Mouse (Mus musculus): ENCODE measurements around the gene Ccrl2. TPM values are rescaled to one million over a fixed set of nuclear protein-coding genes. Genes with fewer than 3 reads are reported as not detected.

Ccrl2 gene
- polyA plus RNA-seq (2014; fragmentation: Illumina TruSeq; extraction: RNeasy Lipid Tissue Mini Kit (QIAGEN cat#74804); ENCODE audit: low read depth, low replicate concordance): 2.3 TPM

GRCm38 (mm10) chr9:111056798-111057543 is at the start of gene Ccrl2:
TSS of gene Ccrl2 (minus strand) at chr9:111057519.

DNA sequence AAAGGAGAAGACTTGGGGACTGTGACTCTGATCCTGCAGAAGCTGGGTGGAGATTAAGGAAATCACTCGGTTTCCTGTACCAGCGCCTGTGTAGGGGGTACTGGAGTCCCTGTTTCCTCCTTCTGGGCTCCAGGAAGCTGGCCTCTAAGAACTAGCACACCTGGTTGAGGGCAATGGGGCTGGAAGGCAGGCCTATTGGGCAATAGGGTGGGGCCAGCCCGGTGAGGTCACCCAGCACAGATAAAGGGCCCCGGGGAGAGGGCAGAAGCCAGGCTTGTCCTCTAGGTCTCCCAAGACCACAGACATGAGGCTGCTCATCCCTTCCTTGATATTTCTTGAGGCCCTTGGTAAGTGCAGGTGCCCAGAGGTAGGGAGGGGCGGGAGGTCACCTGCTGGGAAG is 38.3 kb downstream of the Ccrl2 start, which contains the start of gene Ltf:
Ltf (plus strand) TSS at position 250 of the 400 bp plus-strand sequence.

Other genes with a start within 250 kb of the Ccrl2 start
- not detected for gene Prss44, start 243.5 kb downstream of the Ccrl2 start, polyA plus RNA-seq (2014; fragmentation: Illumina TruSeq; extraction: RNeasy Lipid Tissue Mini Kit (QIAGEN cat#74804); ENCODE audit: low read depth, low replicate concordance)
- not detected for gene Prss43, start 230.8 kb downstream of the Ccrl2 start, polyA plus RNA-seq (2014; fragmentation: Illumina TruSeq; extraction: RNeasy Lipid Tissue Mini Kit (QIAGEN cat#74804); ENCODE audit: low read depth, low replicate concordance)
- gene Prss45, start 222.9 kb downstream of the Ccrl2 start, polyA plus RNA-seq (2014; fragmentation: Illumina TruSeq; extraction: RNeasy Lipid Tissue Mini Kit (QIAGEN cat#74804); ENCODE audit: low read depth, low replicate concordance): not detected
- not detected for gene Prss46, start 213.0 kb downstream of the Ccrl2 start, polyA plus RNA-seq (2014; fragmentation: Illumina TruSeq; extraction: RNeasy Lipid Tissue Mini Kit (QIAGEN cat#74804); ENCODE audit: low read depth, low replicate concordance)
- not detected for gene Prss50, start 199.6 kb downstream of the Ccrl2 start, polyA plus RNA-seq (2014; fragmentation: Illumina TruSeq; extraction: RNeasy Lipid Tissue Mini Kit (QIAGEN cat#74804); ENCODE audit: low read depth, low replicate concordance)
- gene Als2cl, start 177.6 kb downstream of the Ccrl2 start, polyA plus RNA-seq (2014; fragmentation: Illumina TruSeq; extraction: RNeasy Lipid Tissue Mini Kit (QIAGEN cat#74804); ENCODE audit: low read depth, low replicate concordance): 2.6 TPM
- gene Tmie, start 177.4 kb downstream of the Ccrl2 start, polyA plus RNA-seq (2014; fragmentation: Illumina TruSeq; extraction: RNeasy Lipid Tissue Mini Kit (QIAGEN cat#74804); ENCODE audit: low read depth, low replicate concordance): 4.1 TPM
- not detected for gene Fam240a, start 140.7 kb downstream of the Ccrl2 start, polyA plus RNA-seq (2014; fragmentation: Illumina TruSeq; extraction: RNeasy Lipid Tissue Mini Kit (QIAGEN cat#74804); ENCODE audit: low read depth, low replicate concordance)
- not detected for gene Tdgf1, start 111.4 kb downstream of the Ccrl2 start, polyA plus RNA-seq (2014; fragmentation: Illumina TruSeq; extraction: RNeasy Lipid Tissue Mini Kit (QIAGEN cat#74804); ENCODE audit: low read depth, low replicate concordance)
- not detected for gene Lrrc2, start 106.0 kb downstream of the Ccrl2 start, polyA plus RNA-seq (2014; fragmentation: Illumina TruSeq; extraction: RNeasy Lipid Tissue Mini Kit (QIAGEN cat#74804); ENCODE audit: low read depth, low replicate concordance)
- 3.0 TPM for gene Rtp3, start 66.9 kb downstream of the Ccrl2 start, polyA plus RNA-seq (2014; fragmentation: Illumina TruSeq; extraction: RNeasy Lipid Tissue Mini Kit (QIAGEN cat#74804); ENCODE audit: low read depth, low replicate concordance)
- 0.36 TPM for gene Ltf, start 38.2 kb downstream of the Ccrl2 start, polyA plus RNA-seq (2014; fragmentation: Illumina TruSeq; extraction: RNeasy Lipid Tissue Mini Kit (QIAGEN cat#74804); ENCODE audit: low read depth, low replicate concordance)
- 39.6 TPM for gene Lrrfip2, start 60.1 kb upstream of the Ccrl2 start, polyA plus RNA-seq (2014; fragmentation: Illumina TruSeq; extraction: RNeasy Lipid Tissue Mini Kit (QIAGEN cat#74804); ENCODE audit: low read depth, low replicate concordance)
- gene Mlh1, start 214.3 kb upstream of the Ccrl2 start, polyA plus RNA-seq (2014; fragmentation: Illumina TruSeq; extraction: RNeasy Lipid Tissue Mini Kit (QIAGEN cat#74804); ENCODE audit: low read depth, low replicate concordance): 24.3 TPM
- 52.3 TPM for gene Epm2aip1, start 214.4 kb upstream of the Ccrl2 start, polyA plus RNA-seq (2014; fragmentation: Illumina TruSeq; extraction: RNeasy Lipid Tissue Mini Kit (QIAGEN cat#74804); ENCODE audit: low read depth, low replicate concordance)

Data from kidney, adult 10 weeks (tissue).